Mouse (Mus musculus): ENCODE results near the gene Fbxl4. TPM values are rescaled to one million over a fixed set of nuclear protein-coding genes. Genes with fewer than 3 reads are reported as not detected.

Fbxl4 gene
- polyA plus RNA-seq, 1 experiment from 2014 or later, result 14.8 TPM

- H3K4me1 ChIP-seq (ENCODE audit: insufficient read depth, low read depth, low read length), result no peaks in the 10 kb centered on the region
- H3K9ac ChIP-seq (replicated peaks; ENCODE audit: low read depth), result no peak overlapping the region
- ATAC-seq (no peak), DNase-seq (ENCODE audit: low spot score) (no peak)
- H3K27me3 ChIP-seq (replicated peaks; ENCODE audit: insufficient read depth, low read length), result no peaks in the 10 kb centered on the region
- no peaks in the 10 kb centered on the region for H3K36me3 ChIP-seq (ENCODE audit: insufficient read depth, low read length)
- H3K4me3 ChIP-seq (ENCODE audit: low read depth, low read length), result no peak overlapping the region
- WGBS, result 84% methylated on average over 2 of the region's 2 CpGs
- H3K9me3 ChIP-seq (ENCODE audit: low read length), result no peaks in the 10 kb centered on the region
- no peak overlapping the region for H3K4me2 ChIP-seq (replicated peaks; ENCODE audit: low read depth, low read length)
- no peak overlapping the region for H3K27ac ChIP-seq (ENCODE audit: low read length)
- no peak for TF ChIP-seq EP300 (IDR thresholded peaks at IDR 0.05)
- TF ChIP-seq CTCF (IDR thresholded peaks at IDR 0.05), result no peak
Measured at GRCm38 (mm10) chr4:22395404-22395803, 38.1 kb downstream of the Fbxl4 start.

DNA sequence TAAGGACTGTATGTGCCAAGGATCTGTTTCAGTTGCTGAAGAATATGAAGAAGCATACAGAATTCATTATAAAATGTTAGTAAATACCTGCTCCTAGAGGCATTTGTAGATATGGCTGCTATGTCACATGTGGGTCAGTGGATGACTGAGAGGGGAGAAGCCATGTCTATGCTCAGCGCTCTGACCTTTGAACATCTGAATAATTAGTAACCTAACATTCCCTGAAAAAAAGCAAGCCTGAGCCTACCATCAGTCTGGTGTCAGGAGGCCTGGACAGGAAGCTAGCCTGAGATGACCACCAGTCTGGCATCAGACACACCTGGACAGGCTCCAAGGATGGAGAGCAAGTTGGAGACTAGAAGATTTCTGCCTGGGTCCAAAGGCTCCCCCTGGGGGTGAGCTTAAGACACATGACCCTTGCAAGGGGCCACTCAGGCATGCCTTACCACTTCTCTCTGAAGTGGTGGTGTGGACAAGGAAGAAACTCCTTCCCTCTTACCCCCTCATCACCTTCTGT is 39.2 kb downstream of the Fbxl4 start:
- Histone ChIP-seq H3K27me3 (replicated peaks; ENCODE audit: insufficient read depth, low read length) (no peaks in the 10 kb centered on the region), H3K4me2 (replicated peaks; ENCODE audit: low read depth, low read length) (no peak overlapping the region), H3K36me3 (ENCODE audit: insufficient read depth, low read length) (no peaks in the 10 kb centered on the region), H3K4me3 (ENCODE audit: low read depth, low read length) (no peak overlapping the region), H3K27ac (ENCODE audit: low read length) (no peak overlapping the region), H3K9ac (replicated peaks; ENCODE audit: low read depth) (no peak overlapping the region), H3K4me1 (ENCODE audit: insufficient read depth, low read depth, low read length) (no peaks in the 10 kb centered on the region), H3K9me3 (ENCODE audit: low read length) (no peaks in the 10 kb centered on the region)
- WGBS, result 84% methylated on average over 1 of the region's 1 CpGs
- DNase-seq (ENCODE audit: low spot score) (no peak), ATAC-seq (no peak)
- no peak for TF ChIP-seq CTCF (IDR thresholded peaks at IDR 0.05)
- no peak for TF ChIP-seq EP300 (IDR thresholded peaks at IDR 0.05)

GRCm38 (mm10) chr4:22397003-22397402 is 39.7 kb downstream of the Fbxl4 start:
- no peak overlapping the region for H3K4me3 ChIP-seq (ENCODE audit: low read depth, low read length)
- H3K36me3 ChIP-seq (ENCODE audit: insufficient read depth, low read length), result no peaks in the 10 kb centered on the region
- WGBS, result 90% methylated on average over 5 of the region's 5 CpGs
- no peaks in the 10 kb centered on the region for H3K27me3 ChIP-seq (replicated peaks; ENCODE audit: insufficient read depth, low read length)
- H3K9ac ChIP-seq (replicated peaks; ENCODE audit: low read depth), result no peak overlapping the region
- ATAC-seq, result no peak
- H3K9me3 ChIP-seq (ENCODE audit: low read length), result no peaks in the 10 kb centered on the region
- H3K4me2 ChIP-seq (replicated peaks; ENCODE audit: low read depth, low read length), result no peak overlapping the region
- no peak overlapping the region for H3K27ac ChIP-seq (ENCODE audit: low read length)
- DNase-seq (ENCODE audit: low spot score), result no peak
- H3K4me1 ChIP-seq (ENCODE audit: insufficient read depth, low read depth, low read length), result no peaks in the 10 kb centered on the region
- TF ChIP-seq EP300 (IDR thresholded peaks at IDR 0.05) (no peak), CTCF (IDR thresholded peaks at IDR 0.05) (no peak)

DNA sequence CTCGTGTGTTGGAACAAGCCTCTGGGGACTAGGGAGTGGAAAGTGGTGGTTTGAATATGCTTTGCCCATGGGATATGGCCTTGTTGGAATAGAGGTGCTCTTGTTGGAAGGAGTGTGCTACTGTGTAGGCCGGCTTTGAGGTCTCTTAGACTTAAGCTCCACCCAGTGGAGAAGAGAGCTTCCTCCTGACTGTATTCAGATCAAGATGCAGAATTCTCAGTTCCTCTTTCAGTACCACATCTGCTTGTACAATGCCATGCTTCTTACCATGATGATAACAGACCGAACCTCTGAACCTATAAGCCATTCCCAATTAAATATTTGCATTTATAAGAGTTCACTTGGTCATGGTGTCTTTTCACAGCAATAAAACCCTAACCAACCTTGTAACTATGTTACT is 44.7 kb downstream of the Fbxl4 start:
- Histone ChIP-seq H3K9ac (replicated peaks; ENCODE audit: low read depth) (no peak overlapping the region), H3K27ac (ENCODE audit: low read length) (no peak overlapping the region), H3K4me2 (replicated peaks; ENCODE audit: low read depth, low read length) (no peak overlapping the region), H3K4me1 (ENCODE audit: insufficient read depth, low read depth, low read length) (no peaks in the 10 kb centered on the region), H3K4me3 (ENCODE audit: low read depth, low read length) (no peak overlapping the region), H3K36me3 (ENCODE audit: insufficient read depth, low read length) (no peaks in the 10 kb centered on the region), H3K9me3 (ENCODE audit: low read length) (no peaks in the 10 kb centered on the region), H3K27me3 (replicated peaks; ENCODE audit: insufficient read depth, low read length) (no peaks in the 10 kb centered on the region)
- no peak for TF ChIP-seq CTCF (IDR thresholded peaks at IDR 0.05)
- no peak for TF ChIP-seq EP300 (IDR thresholded peaks at IDR 0.05)
- WGBS, result 70% methylated on average over 3 of the region's 3 CpGs
- ATAC-seq, result no peak
- no peak for DNase-seq (ENCODE audit: low spot score)

DNA sequence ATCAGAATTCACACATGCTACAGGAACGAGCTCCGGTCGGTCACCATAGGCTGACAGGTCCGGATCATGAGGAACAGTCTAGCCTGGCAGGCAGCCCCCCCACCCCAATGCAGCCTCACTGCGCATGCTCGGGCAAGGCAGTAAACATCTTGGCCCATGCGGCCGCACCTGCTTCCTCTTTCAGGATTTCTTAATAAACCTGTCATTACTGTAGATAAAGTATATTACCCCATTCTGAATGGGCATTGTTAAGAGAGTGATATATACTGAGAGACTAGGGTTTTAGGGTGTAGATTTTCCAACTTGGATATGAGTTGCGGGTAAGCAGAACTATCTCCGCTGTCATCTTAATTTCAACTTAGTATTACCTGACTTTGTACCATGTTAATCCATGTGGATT is 45.6 kb downstream of the Fbxl4 start:
- ATAC-seq, result no peak
- no peak for DNase-seq (ENCODE audit: low spot score)
- Histone ChIP-seq H3K9me3 (ENCODE audit: low read length) (no peaks in the 10 kb centered on the region), H3K4me3 (ENCODE audit: low read depth, low read length) (no peak overlapping the region), H3K27ac (ENCODE audit: low read length) (no peak overlapping the region), H3K4me2 (replicated peaks; ENCODE audit: low read depth, low read length) (no peak overlapping the region), H3K36me3 (ENCODE audit: insufficient read depth, low read length) (no peaks in the 10 kb centered on the region), H3K27me3 (replicated peaks; ENCODE audit: insufficient read depth, low read length) (no peaks in the 10 kb centered on the region), H3K9ac (replicated peaks; ENCODE audit: low read depth) (no peak overlapping the region), H3K4me1 (ENCODE audit: insufficient read depth, low read depth, low read length) (no peaks in the 10 kb centered on the region)
- no peak for TF ChIP-seq CTCF (IDR thresholded peaks at IDR 0.05)
- no peak for TF ChIP-seq EP300 (IDR thresholded peaks at IDR 0.05)
- 94% methylated on average over 10 of the region's 10 CpGs for WGBS

DNA sequence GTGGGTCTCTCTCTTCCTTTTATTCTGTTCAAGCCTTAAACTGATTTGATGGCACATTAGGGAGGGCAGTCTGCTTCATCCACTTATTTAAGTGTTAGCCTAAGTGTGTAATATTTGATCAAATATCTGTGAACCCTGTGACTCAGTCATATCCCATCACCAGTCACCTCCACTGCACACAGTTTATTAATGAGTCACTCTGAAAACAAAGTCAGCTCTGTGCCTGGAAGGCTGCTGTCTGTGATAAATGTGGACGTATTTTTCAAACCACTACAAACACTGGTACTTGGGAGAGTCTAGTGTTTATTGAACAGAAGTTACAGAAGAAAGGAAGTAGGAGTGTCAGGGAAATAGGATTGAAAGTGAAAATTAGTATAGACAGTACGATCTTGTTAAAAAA is 63.3 kb downstream of the Fbxl4 start:
- TF ChIP-seq CTCF (IDR thresholded peaks at IDR 0.05) (no peak), EP300 (IDR thresholded peaks at IDR 0.05) (no peak)
- WGBS, result 16% methylated on average over 2 of the region's 2 CpGs
- H3K9ac ChIP-seq (replicated peaks; ENCODE audit: low read depth), result no peak overlapping the region
- no peaks in the 10 kb centered on the region for H3K36me3 ChIP-seq (ENCODE audit: insufficient read depth, low read length)
- no peak overlapping the region for H3K4me3 ChIP-seq (ENCODE audit: low read depth, low read length)
- peak; percentile 30 for DNase-seq (ENCODE audit: low spot score)
- H3K9me3 ChIP-seq (ENCODE audit: low read length), result no peaks in the 10 kb centered on the region
- peak; percentile 67 for ATAC-seq
- no peaks in the 10 kb centered on the region for H3K27me3 ChIP-seq (replicated peaks; ENCODE audit: insufficient read depth, low read length)
- H3K4me2 ChIP-seq (replicated peaks; ENCODE audit: low read depth, low read length), result no peak overlapping the region
- no peaks in the 10 kb centered on the region for H3K4me1 ChIP-seq (ENCODE audit: insufficient read depth, low read depth, low read length)
- H3K27ac ChIP-seq (ENCODE audit: low read length), result no peak overlapping the region

DNA sequence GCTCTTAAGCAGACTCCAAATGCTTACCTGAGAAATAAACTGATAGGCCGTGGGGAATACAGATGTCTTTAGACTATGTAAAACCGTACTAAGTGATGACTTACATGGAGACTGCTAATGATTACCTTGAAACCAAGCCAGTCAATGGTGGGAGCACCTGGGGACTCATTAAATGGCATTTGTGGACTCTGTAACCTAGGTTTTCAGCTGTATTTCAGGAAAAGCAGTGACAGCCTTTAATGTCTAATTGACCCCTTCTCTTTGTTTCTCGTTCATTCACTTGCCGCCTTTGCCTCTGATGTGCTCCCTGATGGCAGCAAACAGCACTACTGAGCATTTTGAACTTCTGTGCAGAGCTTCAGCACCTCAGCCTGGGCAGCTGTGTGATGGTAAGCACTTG is 65.1 kb downstream of the Fbxl4 start:
- no peak for TF ChIP-seq CTCF (IDR thresholded peaks at IDR 0.05)
- no peak for TF ChIP-seq EP300 (IDR thresholded peaks at IDR 0.05)
- no peak overlapping the region for H3K27ac ChIP-seq (ENCODE audit: low read length)
- H3K36me3 ChIP-seq (ENCODE audit: insufficient read depth, low read length), result no peaks in the 10 kb centered on the region
- no peaks in the 10 kb centered on the region for H3K9me3 ChIP-seq (ENCODE audit: low read length)
- no peak overlapping the region for H3K4me2 ChIP-seq (replicated peaks; ENCODE audit: low read depth, low read length)
- ATAC-seq (no peak), DNase-seq (ENCODE audit: low spot score) (no peak)
- no peak overlapping the region for H3K4me3 ChIP-seq (ENCODE audit: low read depth, low read length)
- H3K9ac ChIP-seq (replicated peaks; ENCODE audit: low read depth), result no peak overlapping the region
- no peaks in the 10 kb centered on the region for H3K4me1 ChIP-seq (ENCODE audit: insufficient read depth, low read depth, low read length)
- no peaks in the 10 kb centered on the region for H3K27me3 ChIP-seq (replicated peaks; ENCODE audit: insufficient read depth, low read length)
- WGBS, result 89% methylated on average over 4 of the region's 4 CpGs
